Mouse (Mus musculus) forebrain, postnatal 0 days (tissue): Measurements from ENCODE around the gene Shld2. TPM values are rescaled to one million over a fixed set of nuclear protein-coding genes. Genes with fewer than 3 reads are reported as not detected.
"Not testable (repeated sequence)": the region's sequence is repeated elsewhere in the genome, so short reads cannot be mapped to it uniquely, and the experiment has no call there.

ENCODE experiments used
- ATAC-seq: fragments of 200-750 bp; cut with Nextera tagmentation; 2 replicates; pipeline ENCODE4 v1.8.0; 2017; ENCODE audit warnings: mild to moderate bottlenecking, moderate library complexity
- DNase-seq: peaks from one replicate; pipeline ENCODE4 v3.0.0-alpha.2; 2015
- H3K27ac ChIP-seq: fragments of 300-500 bp; sonication (generic); 2 replicates; pipeline ENCODE4 v1.5.1; 2014; ENCODE audit warnings: low read depth, mild to moderate bottlenecking, antibody characterized with exemption, low read length, moderate library complexity, mixed read lengths
- H3K27me3 ChIP-seq: fragments of 300-500 bp; sonication (generic); 2 replicates; pipeline ENCODE4 v1.6.1; 2014; ENCODE audit warnings: mild to moderate bottlenecking, low read length, mixed read lengths; ENCODE audit not compliant: insufficient read depth
- H3K36me3 ChIP-seq: fragments of 300-500 bp; sonication (generic); 2 replicates; pipeline ENCODE4 v1.6.1; 2014; ENCODE audit warnings: mild to moderate bottlenecking, moderate library complexity; ENCODE audit not compliant: insufficient read depth
- H3K4me1 ChIP-seq: fragments of 300-500 bp; sonication (generic); 2 replicates; pipeline ENCODE4 v1.6.1; 2014; ENCODE audit warnings: antibody characterized with exemption; ENCODE audit not compliant: insufficient read depth
- H3K4me2 ChIP-seq: fragments of 300-500 bp; sonication (generic); 2 replicates; pipeline ENCODE4 v1.6.1; 2014; ENCODE audit warnings: low read depth, mild to moderate bottlenecking, moderate library complexity
- H3K4me3 ChIP-seq: fragments of 300-500 bp; sonication (generic); 2 replicates; pipeline ENCODE4 v1.5.1; 2014; ENCODE audit warnings: low read depth, low read length, mixed read lengths
- H3K9ac ChIP-seq: fragments of 300-500 bp; sonication (generic); 2 replicates; pipeline ENCODE4 v1.6.1; 2014; ENCODE audit warnings: mild to moderate bottlenecking
- H3K9me3 ChIP-seq: fragments of 300-500 bp; sonication (generic); 2 replicates; pipeline ENCODE4 v1.6.1; 2016; ENCODE audit warnings: low read length
- CTCF ChIP-seq: sonication (generic); IDR thresholded peaks from 2 replicates; pipeline ENCODE4 v1.5.1; 2016; ENCODE audit warnings: antibody characterized with exemption, control low read depth, low read depth
- WGBS: fragments of 180-500 bp; shearing (Covaris S2); extraction: QIAGEN DNeasy Blood & Tissue Kit; methylation state at CpG from one replicate; pipeline ENCODE4 v1.1.7; 2014; 5-methylcytosine and 5-hydroxymethylcytosine counted together
- polyA plus RNA-seq: library from polyadenylated mRNA; unstranded; fragments of >200 nt; fragmentation: Nextera tagmentation; extraction: Ambion mirVana; gene quantifications from 2 replicates; pipeline ENCODE4 v1.2.1, GENCODE M21; 2015
- total RNA-seq: library from RNA; depleted of rRNA; stranded (reverse); fragments of >200 nt; gene quantifications from 2 replicates; pipeline ENCODE4 v1.2.3, GENCODE M21; 2014

Shld2 gene
- total and polyA plus RNA-seq, 2 experiments from 2014 or later = 7.6 to 22.0 TPM

DNA sequence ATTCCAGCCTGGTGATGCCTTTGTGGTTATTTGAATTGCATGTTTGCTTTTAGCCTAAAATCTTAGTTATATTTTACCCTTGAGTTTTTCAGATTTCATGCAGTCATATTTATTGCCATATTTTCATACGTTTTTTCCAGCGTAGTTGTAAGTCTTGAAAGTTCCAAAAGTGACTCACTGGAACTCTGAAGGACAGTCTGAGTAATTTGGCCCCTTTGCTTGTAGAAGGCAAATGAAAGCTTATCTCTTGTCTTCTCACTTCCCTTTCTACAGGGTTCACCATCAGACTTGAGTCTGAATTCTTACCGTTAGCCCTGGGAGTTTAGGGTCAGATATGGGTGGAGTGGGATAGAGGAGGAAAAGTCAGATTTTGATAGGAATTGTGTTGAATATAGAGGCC, 16.3 kb upstream of the Shld2 start:
- no peaks in the 10 kb centered on the region for H3K27me3 ChIP-seq
- DNase-seq = no peak
- no peak for ATAC-seq
- no peak overlapping the region for H3K27ac ChIP-seq
- no peaks in the 10 kb centered on the region for H3K4me1 ChIP-seq
- H3K9ac ChIP-seq = no peak overlapping the region
- 98% methylated on average over 3 of the region's 3 CpGs for WGBS
- no peak overlapping the region for H3K4me2 ChIP-seq
- no peak for TF ChIP-seq CTCF
- H3K9me3 ChIP-seq = no peaks in the 10 kb centered on the region
- peaks cover 57% of the 10 kb centered on the region for H3K36me3 ChIP-seq
- H3K4me3 ChIP-seq = no peak overlapping the region

DNA sequence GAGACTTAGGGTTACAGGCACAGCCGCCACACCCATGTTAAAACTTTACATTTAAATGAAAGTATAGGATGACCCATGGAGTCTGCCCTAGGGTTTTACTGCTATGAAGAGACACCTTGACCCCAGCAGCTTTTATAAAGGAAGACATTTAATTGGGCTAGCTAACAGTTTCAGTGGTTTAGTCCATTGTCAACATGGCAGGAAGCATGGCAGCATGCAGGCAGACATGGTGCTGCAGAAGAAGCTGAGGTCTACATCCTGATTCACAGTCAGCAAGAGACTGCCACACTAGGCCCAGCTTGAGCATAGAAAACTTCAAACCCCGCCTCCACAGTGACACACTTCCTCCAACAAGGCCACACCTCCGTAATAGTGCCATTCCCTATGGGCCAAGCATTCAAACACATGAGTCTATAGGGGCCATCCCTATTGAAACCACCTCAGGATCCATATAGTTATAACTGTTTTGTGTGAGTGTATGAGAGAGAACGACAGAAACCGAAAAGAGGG, 13.3 kb upstream of the Shld2 start:
- H3K27ac ChIP-seq = no peak overlapping the region
- DNase-seq (no peak), ATAC-seq (no peak)
- no peaks in the 10 kb centered on the region for H3K4me1 ChIP-seq
- peaks cover 47% of the 10 kb centered on the region for H3K36me3 ChIP-seq
- no peak overlapping the region for H3K9ac ChIP-seq
- WGBS = 95% methylated on average over 5 of the region's 5 CpGs
- H3K9me3 ChIP-seq = no peaks in the 10 kb centered on the region
- TF ChIP-seq CTCF = no peak
- H3K4me3 ChIP-seq = no peak overlapping the region
- H3K4me2 ChIP-seq = no peak overlapping the region
- H3K27me3 ChIP-seq = no peaks in the 10 kb centered on the region

DNA sequence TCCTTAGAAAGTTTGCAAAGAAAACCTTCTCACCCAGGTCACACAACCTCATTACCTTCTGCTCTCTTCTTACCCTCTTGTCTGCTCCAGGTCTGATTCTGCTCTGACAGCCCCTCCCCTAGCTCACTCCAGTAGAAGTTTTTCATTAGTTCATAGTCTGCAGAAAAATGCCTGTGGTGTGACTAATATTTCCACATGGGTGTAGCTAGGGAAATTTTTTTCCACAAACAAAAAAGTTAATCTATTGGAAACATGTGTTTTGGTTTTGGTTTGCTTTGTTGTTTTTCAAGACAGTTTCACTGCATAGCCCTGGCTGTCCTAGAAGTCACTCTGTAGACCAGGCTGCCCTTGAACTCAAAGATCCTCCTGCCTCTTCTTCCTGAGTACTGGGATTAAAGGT, 7.8 kb upstream of the Shld2 start:
- ATAC-seq = no peak
- no peak for DNase-seq
- Histone ChIP-seq H3K4me1 (peaks cover 7% of the 10 kb centered on the region; the same call in 1 of the 2 replicates), H3K4me3 (no peak overlapping the region), H3K27ac (no peak overlapping the region), H3K9ac (no peak overlapping the region), H3K4me2 (no peak overlapping the region), H3K9me3 (no peaks in the 10 kb centered on the region), H3K36me3 (peaks cover 19% of the 10 kb centered on the region), H3K27me3 (no peaks in the 10 kb centered on the region)
- no peak for TF ChIP-seq CTCF

DNA sequence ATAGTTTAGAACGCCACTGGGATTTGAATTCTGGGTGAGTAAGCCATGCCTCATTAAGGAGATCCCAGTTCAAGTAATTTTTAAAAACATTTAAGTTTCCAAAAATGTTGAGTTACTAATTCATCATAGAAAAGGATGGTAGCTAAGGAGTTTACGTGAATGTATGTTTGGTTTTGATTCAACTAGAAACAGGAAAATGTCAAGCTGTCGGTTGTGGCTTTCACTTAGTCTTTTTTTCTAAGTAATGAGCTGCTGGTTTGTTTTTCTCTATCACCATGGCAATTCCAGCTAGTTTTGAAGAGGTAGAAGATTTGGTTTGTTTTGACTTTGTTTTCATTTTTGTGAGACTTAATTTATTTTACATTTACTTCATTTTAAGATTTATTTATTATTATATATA, 7.1 kb upstream of the Shld2 start:
- 64% methylated on average over 3 of the region's 3 CpGs for WGBS
- peaks cover 18% of the 10 kb centered on the region for H3K36me3 ChIP-seq
- TF ChIP-seq CTCF = no peak

DNA sequence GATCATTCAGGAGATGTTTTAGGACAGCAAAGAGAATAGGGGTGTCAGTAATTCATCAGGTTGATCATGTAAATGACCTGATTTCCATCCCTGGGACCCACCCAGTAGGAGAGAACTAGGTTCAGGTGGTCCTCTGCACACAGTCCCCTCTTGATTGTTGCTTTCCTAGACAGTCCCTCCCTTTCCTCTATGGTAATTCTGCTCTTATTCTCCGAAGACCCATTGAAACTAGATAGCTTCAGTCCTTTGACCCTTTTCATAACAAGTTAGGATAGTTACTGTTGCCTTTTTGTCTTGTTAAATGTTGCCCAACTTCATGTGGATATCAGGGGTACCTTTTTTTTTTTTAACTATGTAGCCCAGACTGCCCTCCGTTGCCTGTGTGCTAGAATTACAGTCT, 6.1 kb upstream of the Shld2 start:
- no peak for TF ChIP-seq CTCF
- H3K9me3 ChIP-seq = no peaks in the 10 kb centered on the region
- H3K27me3 ChIP-seq = no peaks in the 10 kb centered on the region
- no peak overlapping the region for H3K4me3 ChIP-seq
- 91% methylated on average over 2 of the region's 2 CpGs for WGBS
- peaks cover 10% of the 10 kb centered on the region for H3K4me1 ChIP-seq
- peaks cover 15% of the 10 kb centered on the region for H3K36me3 ChIP-seq
- no peak overlapping the region for H3K27ac ChIP-seq
- H3K4me2 ChIP-seq = no peak overlapping the region
- H3K9ac ChIP-seq = no peak overlapping the region
- no peak for ATAC-seq
- no peak for DNase-seq

More for the DNA sequence above, 7.1 kb upstream of the Shld2 start:
- H3K9me3 ChIP-seq = no peaks in the 10 kb centered on the region
- H3K9ac ChIP-seq = no peak overlapping the region
- H3K4me1 ChIP-seq = peaks cover 10% of the 10 kb centered on the region; the same call in 1 of the 2 replicates
- no peak for ATAC-seq
- H3K27ac ChIP-seq = no peak overlapping the region
- H3K27me3 ChIP-seq = no peaks in the 10 kb centered on the region
- no peak overlapping the region for H3K4me3 ChIP-seq
- no peak for DNase-seq
- H3K4me2 ChIP-seq = no peak overlapping the region

DNA sequence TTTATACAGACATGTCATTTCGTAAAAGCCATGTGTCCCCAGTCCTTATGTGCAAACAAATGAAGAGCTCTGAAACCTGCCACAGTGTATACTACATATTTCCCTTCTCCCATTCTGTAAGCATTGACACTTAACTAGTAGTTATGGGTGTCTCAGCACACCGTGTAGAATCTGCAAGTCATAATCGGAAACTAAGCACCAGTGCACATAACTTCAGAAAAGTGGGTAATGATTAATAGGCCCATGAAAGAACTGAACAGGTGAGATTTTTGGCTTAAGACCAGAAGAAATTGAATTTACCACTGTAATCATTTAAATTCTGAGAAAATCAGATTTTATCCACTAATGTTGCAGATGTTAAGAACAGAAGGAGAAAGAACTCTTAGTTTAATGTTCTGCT, 4.5 kb upstream of the Shld2 start:
- Histone ChIP-seq H3K9ac (no peak overlapping the region), H3K4me1 (peaks cover 10% of the 10 kb centered on the region), H3K4me2 (no peak overlapping the region), H3K9me3 (no peaks in the 10 kb centered on the region), H3K4me3 (no peak overlapping the region), H3K27me3 (no peaks in the 10 kb centered on the region), H3K27ac (no peak overlapping the region), H3K36me3 (peaks cover 7% of the 10 kb centered on the region; the same call in 1 of the 2 replicates)
- 65% methylated on average over 3 of the region's 3 CpGs for WGBS
- ATAC-seq = no peak
- no peak for TF ChIP-seq CTCF
- DNase-seq = no peak

DNA sequence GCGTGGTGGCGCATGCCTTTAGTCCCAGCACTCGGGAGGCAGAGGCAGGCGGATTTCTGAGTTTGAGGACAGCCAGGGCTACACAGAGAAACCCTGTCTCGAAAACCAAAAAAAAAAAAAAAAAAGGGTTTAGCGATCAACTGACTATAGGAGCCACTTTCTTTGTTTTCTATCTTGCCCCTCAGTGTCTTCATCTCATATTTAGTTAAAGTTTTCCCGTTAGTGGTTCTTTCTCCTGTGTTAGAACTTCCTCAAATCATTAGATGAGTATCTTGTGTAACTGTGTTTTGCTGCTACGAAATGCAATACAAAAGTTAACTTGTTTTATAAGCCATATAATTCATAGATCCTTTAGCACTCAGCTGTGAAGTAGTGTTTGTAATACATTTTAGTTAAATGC, 4.1 kb upstream of the Shld2 start:
- 87% methylated on average over 8 of the region's 8 CpGs for WGBS
- ATAC-seq, H3K4me3 ChIP-seq, H3K4me2 ChIP-seq, DNase-seq, H3K4me1 ChIP-seq, H3K9ac ChIP-seq, H3K9me3 ChIP-seq, H3K36me3 ChIP-seq, H3K27me3 ChIP-seq, H3K27ac ChIP-seq: not testable (repeated sequence)
